Mouse (Mus musculus): ENCODE data around the gene Chp2.

DNA sequence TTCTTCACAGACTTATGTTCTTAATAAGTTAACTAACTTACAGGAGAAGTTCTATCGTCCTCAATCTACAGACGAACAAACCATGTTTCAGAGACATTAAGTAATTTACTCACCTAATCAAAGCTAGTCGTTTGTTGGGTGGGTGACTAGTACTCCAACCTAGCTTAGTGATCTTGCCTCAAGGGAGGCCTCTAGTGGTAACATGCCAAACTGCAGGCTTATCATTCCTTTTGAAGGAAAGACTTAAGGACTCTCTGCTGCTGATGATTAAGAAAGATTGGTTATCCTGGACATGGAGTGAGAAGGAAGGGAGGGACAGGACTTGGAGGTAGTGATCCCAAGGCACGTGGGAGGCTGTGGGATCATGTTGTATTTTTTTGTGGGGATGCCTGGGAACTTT lies 22.0 kb upstream of the Chp2 start:
- TF ChIP-seq MAX (IDR thresholded peaks at IDR 0.05; ENCODE audit: low read depth) (no peak), POLR2A (IDR thresholded peaks at IDR 0.05; ENCODE audit: insufficient read length, low read depth) (no peak), MYOD1 (IDR thresholded peaks at IDR 0.05; ENCODE audit: control insufficient read depth in 1 of 3, insufficient read length in 2 of 3, low read depth in 2 of 3) (no peak), TCF12 (IDR thresholded peaks at IDR 0.05; ENCODE audit: insufficient read depth, poor library complexity, severe bottlenecking) (no peak), SRF (IDR thresholded peaks at IDR 0.05; ENCODE audit: control insufficient read depth, insufficient read length, low read depth) (no peak), REST (IDR thresholded peaks at IDR 0.05; ENCODE audit: insufficient read depth, insufficient read length) (no peak), E2F4 (IDR thresholded peaks at IDR 0.05; ENCODE audit: insufficient read depth) (no peak), POLR2AphosphoS2 (IDR thresholded peaks at IDR 0.05; ENCODE audit: insufficient read length, low read depth) (no peak), USF1 (IDR thresholded peaks at IDR 0.05; ENCODE audit: low read depth) (no peak)
